Mouse (Mus musculus) heart, postnatal 0 days (tissue): ENCODE measurements around the gene Galnt13. TPM values are rescaled to one million over a fixed set of nuclear protein-coding genes. Genes with fewer than 3 reads are reported as not detected.
A peak's percentile ranks its signal among the peaks of the same experiment; 100 is the strongest.

ENCODE experiments used
- ATAC-seq: fragments of 200-750 bp; cut with Nextera tagmentation; 2 replicates; pipeline ENCODE4 v1.8.0; 2017; ENCODE audit warnings: low read depth, moderate number of reproducible peaks, moderate library complexity; ENCODE audit not compliant: insufficient read depth
- DNase-seq: peaks from one replicate; pipeline ENCODE4 v3.0.0-alpha.2; 2016; ENCODE audit warnings: low spot score
- H3K27ac ChIP-seq: fragments of 300-500 bp; sonication (generic); 2 replicates; pipeline ENCODE4 v1.5.1; 2014; ENCODE audit warnings: low read depth, mild to moderate bottlenecking
- H3K27me3 ChIP-seq: fragments of 300-500 bp; sonication (generic); 2 replicates; pipeline ENCODE4 v1.6.1; 2014; ENCODE audit warnings: low read length, mixed read lengths; ENCODE audit not compliant: control insufficient read depth, insufficient read depth
- H3K36me3 ChIP-seq: fragments of 300-500 bp; sonication (generic); replicated peaks from 2 replicates; pipeline ENCODE4 v1.6.1; 2014; ENCODE audit warnings: low read length, mixed read lengths; ENCODE audit not compliant: control insufficient read depth, insufficient read depth
- H3K4me1 ChIP-seq: fragments of 300-500 bp; sonication (generic); 2 replicates; pipeline ENCODE4 v1.6.1; 2014; ENCODE audit warnings: antibody characterized with exemption; ENCODE audit not compliant: control insufficient read depth, insufficient read depth
- H3K4me2 ChIP-seq: fragments of 300-500 bp; sonication (generic); 2 replicates; pipeline ENCODE4 v1.6.1; 2014; ENCODE audit warnings: low read depth, mild to moderate bottlenecking, low read length, moderate library complexity
- H3K4me3 ChIP-seq: fragments of 300-500 bp; sonication (generic); 2 replicates; pipeline ENCODE4 v1.5.1; 2014; ENCODE audit warnings: low read depth, low read length
- H3K9ac ChIP-seq: fragments of 300-500 bp; sonication (generic); replicated peaks from 2 replicates; pipeline ENCODE4 v1.6.1; 2014; ENCODE audit warnings: low read depth, low read length, mixed read lengths
- H3K9me3 ChIP-seq: fragments of 300-500 bp; sonication (generic); replicated peaks from 2 replicates; pipeline ENCODE4 v1.6.1; 2016; ENCODE audit warnings: low read length; ENCODE audit not compliant: control insufficient read depth
- CTCF ChIP-seq: IDR thresholded peaks from 2 replicates; pipeline ENCODE4 v1.5.1; 2016; ENCODE audit warnings: antibody characterized with exemption, control low read depth, low read depth
- EP300 ChIP-seq: IDR thresholded peaks from 2 replicates; pipeline ENCODE4 v1.6.1; 2016; ENCODE audit warnings: antibody characterized with exemption, low read depth
- WGBS: fragments of 180-500 bp; shearing (Covaris S2); extraction: QIAGEN DNeasy Blood & Tissue Kit; methylation state at CpG from one replicate; pipeline ENCODE4 v1.1.7; 2014; 5-methylcytosine and 5-hydroxymethylcytosine counted together
- polyA plus RNA-seq: library from polyadenylated mRNA; unstranded; fragments of >200 nt; fragmentation: Nextera tagmentation; extraction: Ambion mirVana; gene quantifications from 2 replicates; pipeline ENCODE4 v1.2.1, GENCODE M21; 2015
- total RNA-seq: library from RNA; depleted of rRNA; stranded (reverse); fragments of >200 nt; gene quantifications from 2 replicates; pipeline ENCODE4 v1.2.3, GENCODE M21; 2014; ENCODE audit warnings: low replicate concordance

The Galnt13 gene
- total and polyA plus RNA-seq, 2 experiments from 2014 or later: not detected

GRCm38 (mm10) chr2:55034610-55035009 lies 598.5 kb downstream of the Galnt13 start:
- Histone ChIP-seq H3K4me1 (no peaks in the 10 kb centered on the region), H3K36me3 (no peaks in the 10 kb centered on the region), H3K27me3 (no peaks in the 10 kb centered on the region), H3K27ac (no peak overlapping the region), H3K9ac (no peak overlapping the region), H3K4me2 (no peak overlapping the region), H3K4me3 (no peak overlapping the region), H3K9me3 (no peaks in the 10 kb centered on the region)
- DNase-seq (no peak), ATAC-seq (no peak)
- no peak for TF ChIP-seq EP300
- WGBS: 46% methylated on average over 3 of the region's 3 CpGs

- no peak overlapping the region for H3K27ac ChIP-seq
- H3K9me3 ChIP-seq: no peaks in the 10 kb centered on the region
- H3K4me3 ChIP-seq: no peak overlapping the region
- H3K4me1 ChIP-seq: no peaks in the 10 kb centered on the region
- no peaks in the 10 kb centered on the region for H3K27me3 ChIP-seq
- TF ChIP-seq CTCF: no peak
- TF ChIP-seq EP300: no peak
- no peak overlapping the region for H3K9ac ChIP-seq
- H3K36me3 ChIP-seq: no peaks in the 10 kb centered on the region
- no peak overlapping the region for H3K4me2 ChIP-seq
- DNase-seq: no peak
- WGBS: 65% methylated on average over 7 of the region's 7 CpGs
- no peak for ATAC-seq
These were observed 629.6 kb downstream of the Galnt13 start for GRCm38 (mm10) chr2:55065469-55066315.

DNA sequence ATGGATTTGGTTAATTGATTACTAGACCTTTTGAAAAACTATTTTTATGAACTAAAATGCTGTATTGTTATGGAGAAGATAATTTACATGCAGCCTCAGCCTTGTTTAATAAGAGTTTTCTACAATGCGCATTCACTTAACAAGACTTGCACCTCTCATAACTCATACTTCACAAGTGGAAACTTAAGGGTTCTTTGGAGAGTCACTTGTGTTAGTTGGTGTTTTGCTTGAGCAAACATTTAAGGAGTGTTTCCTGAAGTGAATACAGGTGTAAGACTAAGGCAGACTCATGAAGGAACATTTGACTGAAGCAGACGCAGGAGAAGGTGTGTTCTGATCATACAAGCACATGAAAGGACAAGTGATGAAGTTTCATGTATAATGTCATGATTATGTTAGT lies 649.5 kb downstream of the Galnt13 start:
- no peak overlapping the region for H3K4me2 ChIP-seq
- no peaks in the 10 kb centered on the region for H3K27me3 ChIP-seq
- H3K9ac ChIP-seq: no peak overlapping the region
- DNase-seq: no peak
- TF ChIP-seq EP300 (no peak), CTCF (no peak)
- 85% methylated on average over 2 of the region's 2 CpGs for WGBS
- no peak overlapping the region for H3K27ac ChIP-seq
- no peaks in the 10 kb centered on the region for H3K4me1 ChIP-seq
- no peak overlapping the region for H3K4me3 ChIP-seq
- no peak for ATAC-seq
- no peaks in the 10 kb centered on the region for H3K9me3 ChIP-seq
- H3K36me3 ChIP-seq: no peaks in the 10 kb centered on the region

DNA sequence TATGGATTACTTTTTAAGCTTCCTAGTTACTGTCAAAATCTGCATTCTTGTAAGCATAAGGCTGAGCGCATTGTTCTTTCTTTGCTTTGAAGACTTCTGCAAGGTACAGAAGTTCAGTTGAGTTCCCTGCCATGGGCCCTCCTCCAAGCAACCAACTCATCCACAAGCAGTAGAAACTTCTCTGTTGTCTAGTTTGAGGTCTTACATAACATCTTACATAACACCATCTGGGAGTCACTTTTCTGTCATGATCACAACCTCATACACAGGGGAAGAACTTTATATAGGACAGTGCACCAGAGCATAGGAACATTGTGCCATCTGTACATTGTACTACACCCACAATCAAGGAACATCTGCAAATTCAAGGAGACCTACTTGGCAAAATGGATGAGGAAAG lies 651.9 kb downstream of the Galnt13 start:
- Histone ChIP-seq H3K27ac (no peak overlapping the region), H3K9me3 (no peaks in the 10 kb centered on the region), H3K9ac (no peak overlapping the region), H3K27me3 (no peaks in the 10 kb centered on the region), H3K4me3 (no peak overlapping the region), H3K36me3 (no peaks in the 10 kb centered on the region), H3K4me2 (no peak overlapping the region), H3K4me1 (no peaks in the 10 kb centered on the region)
- WGBS: 80% methylated on average over 1 of the region's 1 CpGs
- no peak for ATAC-seq
- DNase-seq: no peak
- TF ChIP-seq EP300 (no peak), CTCF (no peak)

DNA sequence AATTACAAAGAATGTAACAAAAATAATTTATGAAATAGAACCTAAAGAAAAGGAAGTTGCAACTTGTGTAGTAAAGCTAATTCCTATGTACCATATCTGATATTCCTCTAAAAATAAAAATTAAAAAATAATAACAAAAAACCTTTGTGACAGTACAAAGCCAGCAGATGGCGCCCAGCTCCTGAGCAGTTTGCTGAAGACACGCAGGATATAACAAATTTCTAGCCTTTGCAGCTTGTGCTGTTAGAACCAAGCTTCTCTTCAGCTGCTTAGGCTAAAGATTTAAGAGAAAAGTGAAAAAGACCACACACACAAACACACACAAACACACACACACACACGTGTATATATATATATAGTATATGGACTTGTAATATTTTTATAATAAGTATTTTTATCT lies 654.2 kb downstream of the Galnt13 start:
- Histone ChIP-seq H3K27me3 (no peaks in the 10 kb centered on the region), H3K9me3 (no peaks in the 10 kb centered on the region), H3K4me1 (no peaks in the 10 kb centered on the region), H3K4me3 (no peak overlapping the region), H3K36me3 (no peaks in the 10 kb centered on the region), H3K9ac (no peak overlapping the region), H3K4me2 (no peak overlapping the region), H3K27ac (no peak overlapping the region)
- 14% methylated on average over 3 of the region's 3 CpGs for WGBS
- peak; percentile 64 for TF ChIP-seq CTCF
- no peak for TF ChIP-seq EP300
- ATAC-seq (no peak), DNase-seq (peak; percentile 13)

DNA sequence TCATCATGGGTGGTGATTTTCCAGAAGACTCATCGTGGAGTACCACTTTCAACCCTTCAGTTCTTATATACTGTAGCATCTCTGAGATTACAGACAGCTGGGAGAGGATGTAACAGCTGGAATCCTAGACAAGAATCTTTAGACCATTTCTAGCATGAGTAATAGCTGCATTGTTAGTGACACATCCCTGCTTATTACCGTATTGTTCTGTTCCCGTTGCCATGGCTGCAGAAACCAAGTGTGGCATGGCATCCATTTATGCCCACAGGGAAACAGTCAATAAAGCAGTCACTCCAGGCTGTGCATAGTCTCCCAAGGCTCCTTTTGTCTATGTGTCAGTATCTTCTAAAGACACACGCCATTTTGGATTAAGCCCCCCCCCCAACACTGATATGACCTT lies 655.4 kb downstream of the Galnt13 start:
- Histone ChIP-seq H3K4me1 (no peaks in the 10 kb centered on the region), H3K9me3 (no peaks in the 10 kb centered on the region), H3K4me3 (no peak overlapping the region), H3K27me3 (no peaks in the 10 kb centered on the region), H3K4me2 (no peak overlapping the region), H3K9ac (no peak overlapping the region), H3K27ac (no peak overlapping the region), H3K36me3 (no peaks in the 10 kb centered on the region)
- DNase-seq (no peak), ATAC-seq (no peak)
- TF ChIP-seq EP300: no peak
- TF ChIP-seq CTCF: no peak
- 64% methylated on average over 4 of the region's 4 CpGs for WGBS
